Mouse (Mus musculus): ENCODE measurements around the gene Gm17728. TPM values are rescaled to one million over a fixed set of nuclear protein-coding genes. Genes with fewer than 3 reads are reported as not detected.
"Not testable (repeated sequence)": the region's sequence is repeated elsewhere in the genome, so short reads cannot be mapped to it uniquely, and the experiment has no call there.

Gene Gm17728
- total RNA-seq (2017) = not detected in 2 replicates

DNA sequence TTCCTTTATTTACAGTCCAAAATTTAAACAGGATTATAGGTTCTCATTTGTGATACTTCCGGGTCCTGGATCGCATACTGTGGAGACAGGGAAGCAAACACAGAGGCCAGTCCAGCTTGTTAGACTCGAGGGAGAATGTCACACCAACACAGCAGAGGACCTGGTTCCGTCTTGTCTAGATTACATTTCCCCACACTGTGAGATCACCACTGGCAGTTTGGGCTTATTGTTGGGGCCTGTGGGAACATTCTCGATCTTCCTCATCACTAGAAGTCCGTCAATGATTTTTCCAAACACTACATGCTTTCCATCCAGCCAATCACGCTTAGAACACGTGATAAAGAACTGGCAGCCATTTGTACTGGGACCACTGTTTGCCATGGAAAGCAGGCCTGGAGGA is at the start of gene Gm17728:
Gene Gm17728, plus strand, starts transcription at position 301 of the 400 bp plus-strand sequence.
- ATAC-seq (replicated peaks; ENCODE audit: low read depth, poor library complexity, severe bottlenecking) = not testable (repeated sequence)

DNA sequence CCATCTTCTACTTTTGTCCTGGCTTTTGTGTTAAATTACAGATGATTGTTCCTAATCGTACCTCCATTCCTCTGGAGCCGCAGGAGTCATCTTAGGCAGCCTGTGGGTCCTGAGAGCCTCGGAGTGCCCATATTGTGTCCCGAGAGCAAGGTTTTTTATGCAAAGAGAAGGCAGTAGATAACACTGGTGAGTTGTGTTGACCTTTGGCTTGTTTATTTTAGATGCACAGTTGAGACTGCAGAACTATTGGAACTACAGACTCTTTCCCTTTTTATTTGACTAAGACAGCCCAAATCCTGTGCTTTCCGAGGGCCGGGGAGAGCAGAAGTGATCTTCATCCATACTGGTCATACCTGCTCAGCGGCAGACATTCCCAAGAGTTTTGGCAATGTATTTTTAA is 24.4 kb upstream of the Gm17728 start:
- no peak for ATAC-seq (replicated peaks; ENCODE audit: low read depth, poor library complexity, severe bottlenecking)

DNA sequence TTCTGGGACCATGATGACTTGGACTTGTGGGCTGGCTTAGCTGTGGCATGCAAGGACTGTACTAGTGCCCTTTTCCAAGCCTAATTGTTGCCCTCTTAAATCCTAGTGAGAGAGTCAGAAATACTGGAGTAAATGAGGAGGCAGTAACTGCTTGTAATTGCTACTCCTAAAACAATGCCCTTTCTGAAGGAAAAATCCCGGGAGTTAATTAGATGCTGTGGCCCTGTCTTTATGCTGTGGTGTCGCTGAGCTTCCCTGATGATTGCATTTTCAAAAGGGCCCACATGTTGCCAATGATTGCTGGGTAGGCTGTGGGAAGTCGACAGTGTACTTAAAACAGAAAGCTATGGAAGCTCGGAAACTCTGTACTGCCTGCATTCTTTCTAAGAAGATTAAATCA is 23.3 kb upstream of the Gm17728 start:
- ATAC-seq (replicated peaks; ENCODE audit: low read depth, poor library complexity, severe bottlenecking) = no peak

DNA sequence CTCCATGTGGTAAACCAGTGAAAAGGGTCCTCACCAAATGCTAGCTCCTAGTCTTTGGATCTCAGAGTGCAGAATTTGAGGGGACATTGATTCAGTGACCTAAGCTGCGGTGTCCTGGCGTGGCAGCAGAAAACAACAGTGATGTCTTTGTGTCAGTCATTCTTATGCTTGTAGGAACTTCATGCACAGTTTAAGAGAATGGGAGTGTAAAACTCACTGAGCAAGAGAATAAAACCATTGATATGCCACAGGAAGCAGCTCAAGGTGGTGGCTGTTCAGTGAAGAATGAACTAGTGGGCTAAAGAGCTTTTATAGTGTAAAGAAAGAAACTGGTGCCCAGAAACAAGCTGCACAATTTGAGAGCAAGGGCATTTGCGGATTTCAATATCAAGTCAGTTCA is 17.9 kb upstream of the Gm17728 start:
- ATAC-seq (replicated peaks; ENCODE audit: low read depth, poor library complexity, severe bottlenecking) = no peak

DNA sequence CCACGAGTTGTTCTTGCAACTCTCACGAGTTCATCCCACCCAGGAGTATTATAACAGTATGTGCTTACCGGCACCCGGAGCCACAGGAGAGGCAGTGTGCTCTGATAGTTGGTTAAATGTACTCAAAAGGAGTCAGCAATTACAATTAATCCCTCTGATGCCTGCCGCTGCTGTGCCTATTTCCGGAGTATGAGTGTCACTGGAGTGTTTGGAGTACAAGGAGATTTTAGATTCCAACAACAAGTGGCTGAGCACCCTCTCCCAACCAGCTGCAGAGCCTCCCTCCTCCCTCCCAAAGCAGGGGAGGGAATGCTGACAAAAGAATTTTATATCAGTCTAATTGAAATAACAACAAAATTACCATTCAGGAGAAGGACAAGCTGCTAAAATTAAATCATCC is 14.2 kb upstream of the Gm17728 start:
- no peak for ATAC-seq (replicated peaks; ENCODE audit: low read depth, poor library complexity, severe bottlenecking)

DNA sequence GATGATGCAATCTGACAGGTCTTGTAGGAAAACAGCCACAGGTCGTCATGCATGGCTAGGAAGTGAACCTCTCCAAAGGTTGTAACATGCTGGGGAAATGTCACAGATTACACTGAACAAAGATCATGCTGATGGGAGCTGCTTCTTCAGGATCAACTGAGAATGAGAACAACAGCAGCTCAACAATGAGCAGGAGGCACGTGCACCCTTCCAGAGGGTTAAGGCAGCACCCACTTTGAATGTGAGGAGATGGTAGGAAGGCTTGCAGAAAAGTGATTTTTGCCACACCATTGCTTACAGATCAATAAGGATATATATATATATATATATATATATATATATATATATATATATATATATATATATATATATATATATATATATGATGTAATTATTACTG is 2.8 kb upstream of the Gm17728 start:
- no peak for ATAC-seq (replicated peaks; ENCODE audit: low read depth, poor library complexity, severe bottlenecking)

DNA sequence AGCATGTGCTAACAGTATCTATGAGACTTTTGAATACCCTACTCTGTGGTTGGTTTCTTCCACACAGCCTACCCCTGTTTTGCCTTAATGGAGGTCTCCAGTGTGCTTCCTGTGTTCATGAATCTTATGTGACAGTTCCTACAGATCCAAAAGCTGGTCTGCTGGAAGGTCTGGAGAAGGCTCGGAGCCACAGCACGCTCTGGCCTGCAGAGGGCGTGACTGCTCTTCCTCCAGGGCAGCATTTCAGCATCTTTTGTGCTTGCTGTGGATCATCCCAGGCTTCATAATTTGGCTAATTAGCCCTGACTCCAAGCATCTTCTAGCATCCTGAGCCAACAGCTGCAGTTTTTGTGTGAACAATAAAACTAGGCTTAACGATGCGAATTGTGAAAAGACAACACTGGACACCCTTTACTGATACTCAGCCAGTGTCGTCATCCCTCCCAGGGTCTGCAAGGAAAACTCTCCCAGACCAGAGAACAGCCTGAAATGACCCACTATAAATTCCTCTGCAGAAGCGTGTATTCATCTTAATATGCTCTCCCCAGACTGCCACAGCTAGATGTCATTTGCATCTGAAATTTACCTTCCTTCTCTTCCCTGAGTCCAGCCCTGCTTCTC is 6.6 kb downstream of the Gm17728 start:
- no peak for ATAC-seq (replicated peaks; ENCODE audit: low read depth, poor library complexity, severe bottlenecking)

DNA sequence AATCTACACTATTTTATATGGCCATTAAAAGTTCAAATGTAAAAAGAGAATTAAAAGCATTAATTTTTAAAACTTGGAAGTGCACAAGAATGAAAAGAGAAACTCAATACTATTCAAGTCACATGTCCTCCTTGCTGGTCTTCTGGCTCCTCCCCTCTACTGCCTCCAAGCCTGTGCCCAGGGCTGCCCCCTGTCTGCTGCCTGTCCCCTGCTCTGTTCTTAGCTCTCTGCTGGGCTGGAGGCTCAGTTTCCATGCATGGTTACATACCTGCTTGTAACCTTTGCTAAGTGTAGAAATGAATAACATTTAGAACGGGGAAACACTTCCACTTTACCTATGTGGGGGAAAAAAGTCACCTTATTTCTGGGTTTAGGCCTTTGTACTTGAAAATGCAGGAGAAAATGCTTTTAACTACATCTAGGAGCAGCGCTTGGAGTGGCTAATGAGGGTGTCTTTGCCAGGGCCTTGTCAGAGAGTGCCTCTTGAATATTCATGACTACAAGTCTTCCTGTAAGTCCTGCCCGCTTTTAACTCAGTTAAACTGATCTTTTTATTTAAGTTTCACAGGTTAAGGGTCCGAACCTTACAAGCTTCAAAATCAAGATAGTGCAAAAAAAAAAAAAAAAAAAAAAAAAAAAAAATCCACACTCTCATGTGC is 18.3 kb downstream of the Gm17728 start:
- ATAC-seq (replicated peaks; ENCODE audit: low read depth, poor library complexity, severe bottlenecking) = no peak

DNA sequence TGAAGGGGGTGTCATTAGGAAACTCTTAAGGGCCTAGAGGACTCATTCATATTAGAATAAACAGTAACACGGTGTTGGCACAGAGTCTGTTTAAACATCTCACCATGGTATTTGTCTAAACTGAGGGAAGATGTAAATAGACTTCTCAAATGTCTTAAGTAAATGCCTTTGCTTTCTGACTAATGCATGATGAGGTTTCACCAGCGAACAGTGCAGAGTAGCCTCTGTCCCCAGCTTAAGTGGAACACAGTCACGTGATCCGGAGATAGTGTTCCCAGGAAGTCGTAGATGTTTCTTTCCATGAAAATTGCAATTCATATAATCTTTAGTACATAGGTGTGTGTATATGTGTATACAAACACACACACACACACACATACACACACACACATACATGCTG is 34.5 kb downstream of the Gm17728 start:
- no peak for ATAC-seq (replicated peaks; ENCODE audit: low read depth, poor library complexity, severe bottlenecking)

DNA sequence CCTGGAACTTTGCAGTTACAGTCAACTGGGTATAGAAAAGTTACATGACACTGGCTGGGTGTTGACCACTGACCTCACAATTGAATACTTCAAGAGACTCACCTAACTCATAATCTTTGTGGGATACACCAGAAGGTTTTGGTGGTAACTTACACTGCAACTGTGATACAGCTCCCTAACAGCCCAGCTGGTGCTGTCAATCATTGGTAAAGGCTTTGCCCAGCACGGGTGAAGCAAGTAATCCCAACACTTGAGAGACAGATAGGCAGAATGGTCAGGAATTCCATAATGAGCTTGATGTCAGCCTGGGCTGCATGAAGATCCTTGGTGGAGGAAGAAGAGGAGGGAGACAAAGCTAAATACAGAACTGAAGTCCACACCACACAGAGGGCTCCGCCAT is 39.0 kb downstream of the Gm17728 start:
- no peak for ATAC-seq (replicated peaks; ENCODE audit: low read depth, poor library complexity, severe bottlenecking)

Other genes starting within 250 kb of the Gm17728 start
- gene Pabpc6, start 247.7 kb downstream of the Gm17728 start, total RNA-seq (2017) = not detected in 2 replicates

Data from common myeloid progenitor, adult 5-6 weeks (primary cell).